Mouse (Mus musculus): ENCODE data around the gene Tubb2a.

The Tubb2a gene

GRCm38 (mm10) chr13:34095542-34096435 is 18.0 kb upstream of the Tubb2a start:
- WGBS = 2% methylated on average over 7 of the region's 7 CpGs

GRCm38 (mm10) chr13:34089358-34089757 is 11.6 kb upstream of the Tubb2a start:
- WGBS = 43% methylated on average over 3 of the region's 3 CpGs

GRCm38 (mm10) chr13:34088871-34089288 is 11.1 kb upstream of the Tubb2a start:
- WGBS = 55% methylated on average over 7 of the region's 7 CpGs

GRCm38 (mm10) chr13:34088201-34088649 is 10.4 kb upstream of the Tubb2a start:
- WGBS = 51% methylated on average over 5 of the region's 5 CpGs

- 55% methylated on average over 7 of the region's 7 CpGs for WGBS
These were observed 9.4 kb upstream of the Tubb2a start for GRCm38 (mm10) chr13:34087052-34087812.

GRCm38 (mm10) chr13:34084026-34084750 is 6.4 kb upstream of the Tubb2a start:
- WGBS = 50% methylated on average over 9 of the region's 9 CpGs

- 87% methylated on average over 4 of the region's 4 CpGs for WGBS
These were observed 4.1 kb upstream of the Tubb2a start for GRCm38 (mm10) chr13:34081926-34082325.

GRCm38 (mm10) chr13:34079801-34080200 is 2.0 kb upstream of the Tubb2a start:
- WGBS = 78% methylated on average over 3 of the region's 3 CpGs

- 38% methylated on average over 16 of the region's 16 CpGs for WGBS
These were observed 883 bp upstream of the Tubb2a start for GRCm38 (mm10) chr13:34078500-34079280.

GRCm38 (mm10) chr13:34076561-34077491 is 981 bp downstream of the Tubb2a start:
- WGBS = 11% methylated on average over 20 of the region's 20 CpGs

GRCm38 (mm10) chr13:34075893-34076292 is 1.9 kb downstream of the Tubb2a start:
- 51% methylated on average over 6 of the region's 6 CpGs for WGBS

- WGBS = 92% methylated on average over 12 of the region's 17 CpGs
These were observed 3.4 kb downstream of the Tubb2a start for GRCm38 (mm10) chr13:34074441-34074840.

- WGBS = 67% methylated on average over 3 of the region's 3 CpGs
These were observed 5.0 kb downstream of the Tubb2a start for GRCm38 (mm10) chr13:34072847-34073246.

GRCm38 (mm10) chr13:34071836-34072235 is 6.0 kb downstream of the Tubb2a start:
- 74% methylated on average over 6 of the region's 6 CpGs for WGBS

- 88% methylated on average over 4 of the region's 4 CpGs for WGBS
These were observed 7.5 kb downstream of the Tubb2a start for GRCm38 (mm10) chr13:34070296-34070695.

- WGBS = 29% methylated on average over 1 of the region's 1 CpGs
These were observed 11.5 kb downstream of the Tubb2a start for GRCm38 (mm10) chr13:34066351-34066750.

GRCm38 (mm10) chr13:34062466-34062865 is 15.3 kb downstream of the Tubb2a start:
- WGBS = 85% methylated on average over 10 of the region's 10 CpGs

- WGBS = 92% methylated on average over 9 of the region's 9 CpGs
These were observed 17.7 kb downstream of the Tubb2a start for GRCm38 (mm10) chr13:34060061-34060460.

GRCm38 (mm10) chr13:34057252-34057651 is 20.6 kb downstream of the Tubb2a start:
- WGBS = 95% methylated on average over 1 of the region's 1 CpGs

GRCm38 (mm10) chr13:34054983-34055382 is 22.8 kb downstream of the Tubb2a start:
- 88% methylated on average over 3 of the region's 3 CpGs for WGBS

All from cerebral cortex, adult 2 months (tissue).